Mouse (Mus musculus): ENCODE measurements around the gene Siglech. TPM values are rescaled to one million over a fixed set of nuclear protein-coding genes. Genes with fewer than 3 reads are reported as not detected.
A peak's percentile ranks its signal among the peaks of the same experiment; 100 is the strongest.
"Not testable (repeated sequence)": the region's sequence is repeated elsewhere in the genome, so short reads cannot be mapped to it uniquely, and the experiment has no call there.

Gene Siglech
- total RNA-seq (2014; fragmentation: Nextera tagmentation) (not detected in 2 replicates), total RNA-seq (2017) (not detected in 2 replicates)

GRCm38 (mm10) chr7:55767926-55768325, at the start of gene Siglech:
Gene Siglech, plus strand, starts transcription at chr7:55768178.
- ATAC-seq (replicated peaks; ENCODE audit: poor library complexity, severe bottlenecking), result peak; percentile 95

DNA sequence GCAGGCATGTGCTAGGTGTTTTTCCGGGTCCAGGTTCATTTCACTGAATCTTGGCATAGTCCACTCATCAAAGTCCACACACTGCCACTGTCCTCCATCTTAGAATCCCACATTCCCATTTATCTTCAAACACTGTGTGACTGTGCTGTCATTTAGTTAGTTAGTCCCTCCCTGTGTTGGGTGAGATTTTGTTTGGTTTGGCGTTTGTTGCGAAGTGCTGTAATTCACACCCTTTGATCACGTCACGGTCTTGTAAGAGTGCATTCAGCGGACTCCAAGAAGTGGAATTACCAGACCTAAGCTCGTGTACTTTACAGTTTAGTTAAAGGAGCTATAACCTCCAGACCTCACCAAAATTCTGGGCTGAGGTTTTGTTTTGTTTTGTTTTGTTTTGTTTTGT, 45.3 kb upstream of the Siglech start:
- no peak for ATAC-seq (replicated peaks; ENCODE audit: poor library complexity, severe bottlenecking)

- ATAC-seq (replicated peaks; ENCODE audit: poor library complexity, severe bottlenecking), result no peak
These were observed 39.1 kb upstream of the Siglech start for GRCm38 (mm10) chr7:55728903-55729302.

DNA sequence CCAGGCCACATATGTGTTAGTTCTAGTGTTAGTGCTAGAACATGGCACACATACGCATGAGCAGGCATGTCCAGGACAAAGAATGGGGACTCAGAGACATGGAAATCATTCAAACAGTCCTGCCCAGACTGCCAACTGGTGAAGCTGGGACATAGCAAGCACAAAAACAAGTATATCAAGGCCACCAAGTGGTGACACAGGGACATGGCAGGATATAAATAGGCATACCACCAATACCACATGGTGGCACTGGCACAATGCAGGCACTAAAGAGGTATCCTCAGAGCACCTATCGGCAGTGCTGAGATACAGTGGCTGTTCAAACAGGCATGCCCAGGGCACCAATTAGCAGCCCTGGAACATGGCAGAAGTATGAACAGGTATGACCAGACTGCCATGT, 33.5 kb upstream of the Siglech start:
- ATAC-seq (replicated peaks; ENCODE audit: poor library complexity, severe bottlenecking), result peak; percentile 61

GRCm38 (mm10) chr7:55737125-55737912, 30.7 kb upstream of the Siglech start:
- ATAC-seq (replicated peaks; ENCODE audit: poor library complexity, severe bottlenecking), result peak; percentile 81

DNA sequence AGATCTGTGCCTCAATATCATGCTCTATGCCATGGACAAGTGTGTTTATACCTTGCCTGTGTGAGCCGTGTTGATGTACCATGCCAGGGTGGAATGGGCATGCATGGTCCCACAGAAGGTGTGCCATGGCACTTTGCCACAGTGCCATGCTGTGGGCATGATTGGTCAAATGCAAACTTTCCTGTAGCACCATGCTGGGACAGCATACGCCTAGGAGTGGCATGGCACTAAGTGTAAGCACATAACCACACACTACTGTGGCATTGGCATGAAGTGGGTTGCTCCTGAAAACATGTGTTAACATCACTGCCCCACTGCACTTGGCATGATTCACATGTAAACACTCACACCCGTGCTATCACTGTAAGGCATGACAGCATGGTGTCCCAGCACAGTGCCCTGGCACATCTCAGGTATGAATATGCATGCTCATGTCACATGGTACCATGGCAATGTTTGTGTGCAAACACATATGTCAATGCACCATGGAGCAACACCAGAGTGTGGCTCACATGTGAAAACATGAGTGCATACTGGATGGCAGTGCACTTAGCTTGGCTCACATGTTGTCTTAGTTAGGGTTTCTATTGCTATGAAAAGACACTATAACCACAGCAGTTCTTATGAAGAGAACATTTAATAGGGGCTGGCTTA, 24.2 kb upstream of the Siglech start:
- ATAC-seq (replicated peaks; ENCODE audit: poor library complexity, severe bottlenecking), result no peak

GRCm38 (mm10) chr7:55744566-55745220, 23.3 kb upstream of the Siglech start:
- no peak for ATAC-seq (replicated peaks; ENCODE audit: poor library complexity, severe bottlenecking)

- ATAC-seq (replicated peaks; ENCODE audit: poor library complexity, severe bottlenecking), result no peak
These were observed 17.1 kb upstream of the Siglech start for GRCm38 (mm10) chr7:55750841-55751240.

DNA sequence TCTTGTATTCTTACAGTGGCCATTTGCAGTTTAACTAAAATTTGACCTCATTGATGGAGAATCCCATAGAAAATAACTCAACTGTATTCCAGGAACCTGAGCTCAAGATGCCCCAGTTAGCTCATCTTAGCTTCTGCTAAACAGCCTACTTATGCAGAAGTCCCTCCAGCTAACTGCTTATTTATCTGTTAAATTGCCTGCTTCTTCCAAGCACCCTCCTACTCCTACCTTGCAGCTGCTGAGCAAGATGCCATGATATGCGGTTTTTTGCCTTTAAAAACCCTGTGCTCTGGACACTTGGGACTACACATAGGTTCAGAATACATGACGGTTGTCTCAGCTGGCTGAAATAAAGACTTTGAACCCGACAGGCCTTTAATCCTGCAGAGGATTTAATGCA, 8.6 kb upstream of the Siglech start:
- no peak for ATAC-seq (replicated peaks; ENCODE audit: poor library complexity, severe bottlenecking)

DNA sequence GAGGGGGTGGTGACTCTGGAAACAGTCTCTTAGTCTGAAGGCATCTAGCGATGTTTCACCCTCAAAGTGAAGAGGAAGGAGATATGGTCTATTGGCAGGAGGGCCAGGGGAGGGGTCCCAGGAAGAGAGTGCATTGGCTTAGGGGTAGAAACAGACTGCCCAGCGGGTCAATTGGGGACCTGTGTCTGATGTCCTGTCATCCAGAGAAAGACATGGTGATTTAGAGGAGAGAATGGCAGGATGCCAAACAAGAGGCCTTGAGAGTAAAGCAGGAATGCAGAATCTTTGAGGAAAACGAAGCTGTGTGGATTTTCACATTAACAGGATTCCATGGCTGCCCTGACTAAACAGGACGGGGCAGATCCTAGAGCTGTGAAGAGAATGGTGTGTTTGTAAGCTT, 12.0 kb downstream of the Siglech start:
- no peak for ATAC-seq (replicated peaks; ENCODE audit: poor library complexity, severe bottlenecking)

- no peak for ATAC-seq (replicated peaks; ENCODE audit: poor library complexity, severe bottlenecking)
These were observed 14.5 kb downstream of the Siglech start for GRCm38 (mm10) chr7:55782493-55782892.

DNA sequence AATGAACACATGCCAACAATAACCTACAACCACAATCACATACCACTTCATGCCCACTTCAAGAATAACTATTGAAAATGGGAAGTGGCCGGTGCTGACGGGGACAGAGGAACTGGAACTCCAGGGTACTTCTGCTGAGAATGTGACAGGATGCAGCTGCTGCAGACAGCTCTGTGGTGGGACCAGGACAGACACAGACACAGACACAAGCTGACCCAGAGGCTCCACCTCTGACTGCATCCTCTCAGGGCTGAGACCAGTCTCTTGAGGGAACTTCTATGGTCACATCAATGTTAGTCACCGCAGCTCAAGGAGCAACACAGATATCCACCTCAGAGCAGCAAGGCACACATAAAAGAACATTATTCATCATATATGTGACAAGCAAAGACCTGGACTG, 16.6 kb downstream of the Siglech start:
- ATAC-seq (replicated peaks; ENCODE audit: poor library complexity, severe bottlenecking), result peak; percentile 96

GRCm38 (mm10) chr7:55790586-55790985, 22.6 kb downstream of the Siglech start:
- ATAC-seq (replicated peaks; ENCODE audit: poor library complexity, severe bottlenecking), result not testable (repeated sequence)

- no peak for ATAC-seq (replicated peaks; ENCODE audit: poor library complexity, severe bottlenecking)
These were observed 24.3 kb downstream of the Siglech start for GRCm38 (mm10) chr7:55792280-55792679.

- ATAC-seq (replicated peaks; ENCODE audit: poor library complexity, severe bottlenecking), result no peak
These were observed 25.4 kb downstream of the Siglech start for GRCm38 (mm10) chr7:55793236-55793951.

GRCm38 (mm10) chr7:55793952-55794603, 26.1 kb downstream of the Siglech start, which contains the start of gene Tubgcp5:
Gene Tubgcp5, plus strand, starts transcription at chr7:55794154.
- peak; percentile 100 for ATAC-seq (replicated peaks; ENCODE audit: poor library complexity, severe bottlenecking)

DNA sequence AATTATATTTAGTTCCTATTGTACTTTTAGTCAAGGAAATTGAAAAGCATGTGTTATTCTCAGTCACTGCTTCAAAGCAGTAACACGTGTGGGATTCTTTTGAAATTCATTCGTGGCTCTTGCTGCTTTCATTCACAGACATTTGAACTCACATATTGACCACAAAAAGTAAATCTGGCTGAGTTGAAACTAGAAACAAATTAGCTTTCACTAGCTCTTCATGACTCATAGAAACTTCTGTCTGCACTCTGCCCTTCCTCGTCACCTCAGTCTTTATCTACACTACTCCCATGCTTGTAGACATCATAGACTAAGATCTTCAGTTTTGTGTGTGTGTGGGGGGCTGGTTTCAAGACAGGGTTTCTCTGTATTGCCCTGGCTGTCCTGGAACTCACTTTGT, 32.0 kb downstream of the Siglech start:
- no peak for ATAC-seq (replicated peaks; ENCODE audit: poor library complexity, severe bottlenecking)

DNA sequence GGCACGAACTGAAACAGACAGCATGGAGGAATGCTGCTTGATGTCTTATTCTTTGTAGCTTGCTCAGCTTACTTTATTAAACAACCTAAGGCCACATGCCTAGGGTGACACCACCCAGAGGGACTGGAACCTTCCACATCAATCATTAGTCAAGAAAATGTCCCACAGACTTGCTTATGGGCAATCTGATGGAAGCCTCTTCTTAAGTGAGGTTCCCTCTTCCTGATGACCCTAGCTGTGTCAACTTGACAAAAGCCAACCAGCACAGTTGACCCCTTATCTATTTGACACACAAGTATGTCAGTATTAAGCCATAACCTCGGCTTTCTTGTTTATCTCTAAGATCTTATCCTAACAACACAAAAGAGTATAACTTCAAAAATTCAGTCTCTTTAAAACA, 42.0 kb downstream of the Siglech start:
- ATAC-seq (replicated peaks; ENCODE audit: poor library complexity, severe bottlenecking), result no peak

GRCm38 (mm10) chr7:55824468-55824867, 56.5 kb downstream of the Siglech start:
- ATAC-seq (replicated peaks; ENCODE audit: poor library complexity, severe bottlenecking), result no peak

DNA sequence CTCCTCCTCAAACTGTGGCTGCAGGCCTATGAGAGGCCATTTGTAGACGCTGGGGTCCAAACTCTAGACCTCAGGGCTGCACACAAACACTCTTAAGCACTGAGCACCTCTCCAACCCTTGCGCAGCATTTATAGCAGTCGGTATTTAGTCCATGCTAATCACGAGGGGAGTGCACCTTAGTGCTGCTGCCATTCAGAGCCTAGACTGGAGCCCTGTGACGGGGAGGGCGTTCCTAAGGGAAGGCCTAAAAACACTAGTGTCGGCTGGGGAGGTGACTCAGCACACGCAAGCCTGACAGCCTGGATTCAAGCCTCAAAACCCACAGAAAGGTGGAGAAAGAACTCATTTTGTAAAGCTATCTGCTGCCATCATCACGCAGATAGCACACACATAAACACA, 59.6 kb downstream of the Siglech start:
- ATAC-seq (replicated peaks; ENCODE audit: poor library complexity, severe bottlenecking), result no peak
